Mouse (Mus musculus): ENCODE results near the gene Hectd2.

GRCm38 (mm10) chr19:36664417-36664816 is 110.0 kb downstream of the Hectd2 start:
- TF ChIP-seq GATA1 (IDR thresholded peaks at IDR 0.05; ENCODE audit: low read length): no peak
- no peak for TF ChIP-seq TAL1 (IDR thresholded peaks at IDR 0.05; ENCODE audit: low read length)
